Mouse (Mus musculus) liver, embryonic 12.5 days (tissue): ENCODE measurements around the gene Ece1. TPM values are rescaled to one million over a fixed set of nuclear protein-coding genes. Genes with fewer than 3 reads are reported as not detected.

Experiments used
- ATAC-seq: fragments of 200-750 bp; cut with Nextera tagmentation; 2 replicates; pipeline ENCODE4 v1.8.0; 2017; ENCODE audit warnings: moderate number of reproducible peaks, mild to moderate bottlenecking, moderate library complexity
- H3K27ac ChIP-seq: fragments of 300-500 bp; sonication (generic); 2 replicates; pipeline ENCODE4 v1.5.1; 2016; ENCODE audit warnings: mild to moderate bottlenecking
- H3K27me3 ChIP-seq: fragments of 300-500 bp; sonication (generic); replicated peaks from 2 replicates; pipeline ENCODE4 v1.6.1; 2016; ENCODE audit warnings: mild to moderate bottlenecking, moderate library complexity
- H3K36me3 ChIP-seq: fragments of 300-500 bp; sonication (generic); 2 replicates; pipeline ENCODE4 v1.6.1; 2016; ENCODE audit warnings: mild to moderate bottlenecking, moderate library complexity
- H3K4me1 ChIP-seq: fragments of 300-500 bp; sonication (generic); 2 replicates; pipeline ENCODE4 v1.6.1; 2016
- H3K4me2 ChIP-seq: fragments of 300-500 bp; sonication (generic); 2 replicates; pipeline ENCODE4 v1.6.1; 2016; ENCODE audit warnings: mild to moderate bottlenecking, moderate library complexity
- H3K4me3 ChIP-seq: fragments of 300-500 bp; sonication (generic); 2 replicates; pipeline ENCODE4 v1.5.1; 2016; ENCODE audit warnings: mild to moderate bottlenecking, moderate library complexity
- H3K9ac ChIP-seq: fragments of 300-500 bp; sonication (generic); 2 replicates; pipeline ENCODE4 v1.6.1; 2016; ENCODE audit warnings: mild to moderate bottlenecking, moderate library complexity
- H3K9me3 ChIP-seq: fragments of 300-500 bp; sonication (generic); replicated peaks from 2 replicates; pipeline ENCODE4 v1.6.1; 2016; ENCODE audit warnings: mild to moderate bottlenecking, moderate library complexity
- WGBS: fragments of 180-500 bp; shearing (Covaris S2); methylation state at CpG from one replicate; pipeline ENCODE4 v1.1.7; 2016; ENCODE audit not compliant: insufficient replicate concordance; 5-methylcytosine and 5-hydroxymethylcytosine counted together
- polyA plus RNA-seq: library from polyadenylated mRNA; unstranded; fragments of >200 nt; fragmentation: Nextera tagmentation; extraction: Ambion mirVana; gene quantifications from 2 replicates; pipeline ENCODE4 v1.2.1, GENCODE M21; 2016

Ece1 gene
- polyA plus RNA-seq, 1 experiment from 2014 or later, result 17.8 TPM

- H3K27me3 ChIP-seq, result peaks cover 24% of the 10 kb centered on the region
- no peaks in the 10 kb centered on the region for H3K9me3 ChIP-seq
- WGBS, result 31% methylated on average over 12 of the region's 12 CpGs
- peak overlapping the region; percentile 98 for H3K9ac ChIP-seq
- H3K27ac ChIP-seq, result peak overlapping the region; percentile 86
- peaks cover 29% of the 10 kb centered on the region for H3K4me1 ChIP-seq
- H3K4me2 ChIP-seq, result peak overlapping the region; percentile 86
- H3K36me3 ChIP-seq, result peaks cover 44% of the 10 kb centered on the region
- no peak for ATAC-seq
- H3K4me3 ChIP-seq, result peak overlapping the region; percentile 98
Measured at GRCm38 (mm10) chr4:137994562-137995336, 132.7 kb downstream of the Ece1 start.

GRCm38 (mm10) chr4:137995399-137995798 lies 133.4 kb downstream of the Ece1 start:
- peaks cover 32% of the 10 kb centered on the region for H3K4me1 ChIP-seq
- peaks cover 51% of the 10 kb centered on the region for H3K36me3 ChIP-seq
- no peak for ATAC-seq
- H3K9ac ChIP-seq, result 0 out of 2 replicates have a peak overlapping the region, but pooled peaks have one; percentile 98
- H3K27ac ChIP-seq, result no peak overlapping the region
- peak overlapping the region; percentile 86 for H3K4me2 ChIP-seq
- 76% methylated on average over 12 of the region's 12 CpGs for WGBS
- no peaks in the 10 kb centered on the region for H3K9me3 ChIP-seq
- peak overlapping the region; percentile 98 for H3K4me3 ChIP-seq
- H3K27me3 ChIP-seq, result peaks cover 18% of the 10 kb centered on the region

- no peak overlapping the region for H3K4me3 ChIP-seq
Measured at GRCm38 (mm10) chr4:137998232-137998631, 136.2 kb downstream of the Ece1 start.

GRCm38 (mm10) chr4:138000682-138001081 lies 138.6 kb downstream of the Ece1 start:
- ATAC-seq, result no peak
- H3K9ac ChIP-seq, result no peak overlapping the region
- H3K27ac ChIP-seq, result no peak overlapping the region

More at GRCm38 (mm10) chr4:137998232-137998631, 136.2 kb downstream of the Ece1 start:
- Histone ChIP-seq H3K9ac (no peak overlapping the region), H3K4me2 (no peak overlapping the region), H3K4me1 (peaks cover 33% of the 10 kb centered on the region), H3K27ac (no peak overlapping the region), H3K27me3 (no peaks in the 10 kb centered on the region), H3K36me3 (peaks cover 76% of the 10 kb centered on the region), H3K9me3 (no peaks in the 10 kb centered on the region)
- 82% methylated on average over 4 of the region's 4 CpGs for WGBS
- ATAC-seq, result no peak

GRCm38 (mm10) chr4:138003909-138004610 lies 142.0 kb downstream of the Ece1 start:
- 74% methylated on average over 11 of the region's 11 CpGs for WGBS

More at GRCm38 (mm10) chr4:138000682-138001081, 138.6 kb downstream of the Ece1 start:
- H3K4me1 ChIP-seq, result peaks cover 27% of the 10 kb centered on the region
- WGBS, result 72% methylated on average over 7 of the region's 7 CpGs
- peaks cover 88% of the 10 kb centered on the region for H3K36me3 ChIP-seq
- no peak overlapping the region for H3K4me2 ChIP-seq
- no peaks in the 10 kb centered on the region for H3K9me3 ChIP-seq
- no peaks in the 10 kb centered on the region for H3K27me3 ChIP-seq
- H3K4me3 ChIP-seq, result no peak overlapping the region

GRCm38 (mm10) chr4:138005781-138006180 lies 143.7 kb downstream of the Ece1 start:
- H3K27me3 ChIP-seq, result no peaks in the 10 kb centered on the region
- peaks cover 75% of the 10 kb centered on the region for H3K36me3 ChIP-seq
- ATAC-seq, result no peak
- no peak overlapping the region for H3K9ac ChIP-seq
- 77% methylated on average over 1 of the region's 1 CpGs for WGBS
- H3K4me2 ChIP-seq, result no peak overlapping the region
- H3K4me1 ChIP-seq, result 0 out of 2 replicates have a peak, but pooled peaks cover 14% of the 10 kb centered on the region
- H3K4me3 ChIP-seq, result no peak overlapping the region
- H3K9me3 ChIP-seq, result no peaks in the 10 kb centered on the region
- no peak overlapping the region for H3K27ac ChIP-seq

More at GRCm38 (mm10) chr4:138003909-138004610, 142.0 kb downstream of the Ece1 start:
- Histone ChIP-seq H3K4me2 (no peak overlapping the region), H3K27ac (no peak overlapping the region), H3K9me3 (no peaks in the 10 kb centered on the region), H3K4me1 (peaks cover 20% of the 10 kb centered on the region), H3K36me3 (peaks cover 81% of the 10 kb centered on the region), H3K4me3 (no peak overlapping the region), H3K27me3 (no peaks in the 10 kb centered on the region), H3K9ac (no peak overlapping the region)
- ATAC-seq, result no peak

GRCm38 (mm10) chr4:138006951-138007613 lies 145.0 kb downstream of the Ece1 start:
- Histone ChIP-seq H3K9ac (no peak overlapping the region), H3K4me2 (no peak overlapping the region), H3K27ac (no peak overlapping the region), H3K4me1 (0 out of 2 replicates have a peak, but pooled peaks cover 9% of the 10 kb centered on the region), H3K9me3 (no peaks in the 10 kb centered on the region), H3K27me3 (no peaks in the 10 kb centered on the region), H3K36me3 (peaks cover 78% of the 10 kb centered on the region), H3K4me3 (no peak overlapping the region)
- 78% methylated on average over 9 of the region's 9 CpGs for WGBS
- no peak for ATAC-seq

GRCm38 (mm10) chr4:138008646-138009045 lies 146.6 kb downstream of the Ece1 start:
- H3K27me3 ChIP-seq, result no peaks in the 10 kb centered on the region
- H3K4me1 ChIP-seq, result 0 out of 2 replicates have a peak, but pooled peaks cover 7% of the 10 kb centered on the region
- H3K4me3 ChIP-seq, result no peak overlapping the region
- H3K9me3 ChIP-seq, result no peaks in the 10 kb centered on the region
- H3K36me3 ChIP-seq, result peaks cover 79% of the 10 kb centered on the region
- no peak for ATAC-seq
- H3K9ac ChIP-seq, result no peak overlapping the region
- no peak overlapping the region for H3K27ac ChIP-seq
- WGBS, result 91% methylated on average over 6 of the region's 6 CpGs
- no peak overlapping the region for H3K4me2 ChIP-seq

GRCm38 (mm10) chr4:138009786-138010502 lies 147.9 kb downstream of the Ece1 start:
- Histone ChIP-seq H3K9me3 (no peaks in the 10 kb centered on the region), H3K36me3 (peaks cover 78% of the 10 kb centered on the region), H3K9ac (no peak overlapping the region), H3K27me3 (no peaks in the 10 kb centered on the region), H3K4me1 (no peaks in the 10 kb centered on the region), H3K4me2 (no peak overlapping the region), H3K27ac (no peak overlapping the region), H3K4me3 (no peak overlapping the region)
- ATAC-seq, result no peak
- WGBS, result 90% methylated on average over 4 of the region's 4 CpGs

- Histone ChIP-seq H3K4me2 (no peak overlapping the region), H3K27me3 (no peaks in the 10 kb centered on the region), H3K4me1 (peaks cover 29% of the 10 kb centered on the region), H3K9ac (no peak overlapping the region), H3K4me3 (no peak overlapping the region), H3K36me3 (peaks cover 90% of the 10 kb centered on the region), H3K27ac (no peak overlapping the region), H3K9me3 (no peaks in the 10 kb centered on the region)
- 81% methylated on average over 15 of the region's 15 CpGs for WGBS
- ATAC-seq, result no peak
Measured at GRCm38 (mm10) chr4:138013723-138014479, 151.9 kb downstream of the Ece1 start.
